15 mouse cellular contexts compared by ENCODE assay signal in genomic region chr2:171280132-171280531, GRCm38 (mm10).
DNase-seq lines count a peak whose midpoint lies in the region; ATAC-seq lines count a peak whose summit lies in the region.
"Had no signal": no experiment of that assay in that cellular context is flagged by ENCODE, and none has a peak within 500 bp of the region (broad histone marks: within the 10 kb centered on the region; RNA-seq: fewer than 3 reads in every experiment).

No protein-coding gene starts in this region.

- 64% methylated on average over 3 of the region's 3 CpGs for WGBS in limb, embryonic 10.5 days
- 74% methylated on average over 3 of the region's 3 CpGs for WGBS in kidney, embryonic 15.5 days
- WGBS in intestine, embryonic 15.5 days = 63% methylated on average over 3 of the region's 3 CpGs

- H3K27me3 ChIP-seq in limb, embryonic 10.5 days (ENCODE audit: low read depth, poor library complexity, severe bottlenecking) = no peaks in the 10 kb centered on the region
- H3K27me3 ChIP-seq in kidney, embryonic 15.5 days = no peaks in the 10 kb centered on the region
- H3K27me3 ChIP-seq in intestine, embryonic 15.5 days (replicated peaks) = no peaks in the 10 kb centered on the region
- H3K27me3 ChIP-seq: forebrain, embryonic 12.5 days; midbrain, embryonic 13.5 days had no signal

- H3K9ac ChIP-seq in kidney, embryonic 15.5 days = no peak overlapping the region
- no peak overlapping the region for H3K9ac ChIP-seq in intestine, embryonic 15.5 days
- H3K9ac ChIP-seq: forebrain, embryonic 12.5 days; midbrain, embryonic 13.5 days had no signal

- no peaks in the 10 kb centered on the region for H3K36me3 ChIP-seq in limb, embryonic 10.5 days
- H3K36me3 ChIP-seq in kidney, embryonic 15.5 days = no peaks in the 10 kb centered on the region
- no peaks in the 10 kb centered on the region for H3K36me3 ChIP-seq in intestine, embryonic 15.5 days
- H3K36me3 ChIP-seq: forebrain, embryonic 12.5 days; midbrain, embryonic 13.5 days had no signal

- peak; percentile 56 for DNase-seq in embryo, embryonic 10 days (ENCODE audit: low spot score)
- DNase-seq in embryo, embryonic 9.5 days (ENCODE audit: extremely low spot score) = no peak
- peak; percentile 92 for DNase-seq in MN1 (ENCODE audit: low spot score)
- DNase-seq in forelimb bud, embryonic 11.5 days (ENCODE audit: low read depth, low spot score) = peak; percentile 44
- DNase-seq in limb, embryonic 10.5 days (ENCODE audit: low spot score) = peak; percentile 38
- no peak for DNase-seq in thymus, postnatal 0 days (ENCODE audit: low spot score)
- DNase-seq: cerebellum, postnatal 25 days; gastrocnemius, adult 2 months; kidney, adult 8-10 months; lung, postnatal 36 days had no signal

- H3K4me2 ChIP-seq in kidney, embryonic 15.5 days = no peak overlapping the region
- H3K4me2 ChIP-seq in intestine, embryonic 15.5 days (replicated peaks) = no peak overlapping the region
- H3K4me2 ChIP-seq: forebrain, embryonic 12.5 days; midbrain, embryonic 13.5 days had no signal

- ATAC-seq in kidney, embryonic 15.5 days (replicated peaks; ENCODE audit: low FRiP score) = no peak
- ATAC-seq in intestine, embryonic 15.5 days = no peak
- ATAC-seq: midbrain, embryonic 13.5 days had no signal

- H3K9me3 ChIP-seq in limb, embryonic 10.5 days (replicated peaks) = no peaks in the 10 kb centered on the region; the same call in 1 of the 2 replicates
- H3K9me3 ChIP-seq in kidney, embryonic 15.5 days (replicated peaks) = no peaks in the 10 kb centered on the region
- H3K9me3 ChIP-seq in intestine, embryonic 15.5 days = no peaks in the 10 kb centered on the region

- peaks cover 11% of the 10 kb centered on the region for H3K4me1 ChIP-seq in limb, embryonic 10.5 days
- H3K4me1 ChIP-seq in kidney, embryonic 15.5 days = no peaks in the 10 kb centered on the region
- no peaks in the 10 kb centered on the region for H3K4me1 ChIP-seq in intestine, embryonic 15.5 days (replicated peaks)
- H3K4me1 ChIP-seq: forebrain, embryonic 12.5 days; midbrain, embryonic 13.5 days had no signal

- no peak overlapping the region for H3K27ac ChIP-seq in limb, embryonic 10.5 days
- H3K27ac ChIP-seq in kidney, embryonic 15.5 days = no peak overlapping the region
- H3K27ac ChIP-seq in intestine, embryonic 15.5 days = no peak overlapping the region
- H3K27ac ChIP-seq: forebrain, embryonic 12.5 days; gastrocnemius, adult 2 months; heart, adult 2 months; midbrain, embryonic 13.5 days had no signal

- H3K4me3 ChIP-seq in limb, embryonic 10.5 days = no peak overlapping the region
- H3K4me3 ChIP-seq in kidney, embryonic 15.5 days (replicated peaks) = no peak overlapping the region
- no peak overlapping the region for H3K4me3 ChIP-seq in intestine, embryonic 15.5 days (replicated peaks)
- H3K4me3 ChIP-seq: forebrain, embryonic 12.5 days; gastrocnemius, adult 2 months; heart, adult 2 months; midbrain, embryonic 13.5 days had no signal

Comparison
In these comparisons a context has a peak if more than half of its experiments do, and no peak if none do; other contexts are left out.
1. DNase-seq: peak in embryo, embryonic 10 days (single experiment), MN1 (single experiment), forelimb bud, embryonic 11.5 days (single experiment) and limb, embryonic 10.5 days (single experiment); none in embryo, embryonic 9.5 days (single experiment) and thymus, postnatal 0 days (single experiment).